Mouse (Mus musculus) heart, embryonic 12.5 days (tissue): ENCODE data around the gene Btc. TPM values are rescaled to one million over a fixed set of nuclear protein-coding genes. Genes with fewer than 3 reads are reported as not detected.

Experiments used
- ATAC-seq: fragments of 200-750 bp; cut with Nextera tagmentation; 2 replicates; pipeline ENCODE4 v1.8.0; 2017; ENCODE audit warnings: moderate TSS enrichment, moderate library complexity; ENCODE audit not compliant: insufficient number of reproducible peaks, low FRiP score
- H3K27ac ChIP-seq: fragments of 300-500 bp; sonication (generic); 2 replicates; pipeline ENCODE4 v1.5.1; 2016; ENCODE audit warnings: mild to moderate bottlenecking, moderate library complexity; ENCODE audit not compliant: poor library complexity, severe bottlenecking
- H3K27me3 ChIP-seq: fragments of 300-500 bp; sonication (generic); replicated peaks from 2 replicates; pipeline ENCODE4 v1.6.1; 2016; ENCODE audit warnings: mild to moderate bottlenecking, moderate library complexity
- H3K36me3 ChIP-seq: fragments of 300-500 bp; sonication (generic); 2 replicates; pipeline ENCODE4 v1.6.1; 2016; ENCODE audit warnings: mild to moderate bottlenecking, moderate library complexity
- H3K4me1 ChIP-seq: fragments of 300-500 bp; sonication (generic); replicated peaks from 2 replicates; pipeline ENCODE4 v1.6.1; 2016; ENCODE audit warnings: mild to moderate bottlenecking
- H3K4me2 ChIP-seq: fragments of 300-500 bp; sonication (generic); 2 replicates; pipeline ENCODE4 v1.6.1; 2016; ENCODE audit warnings: mild to moderate bottlenecking, moderate library complexity
- H3K4me3 ChIP-seq: fragments of 300-500 bp; sonication (generic); 2 replicates; pipeline ENCODE4 v1.5.1; 2016; ENCODE audit warnings: mild to moderate bottlenecking
- H3K9ac ChIP-seq: fragments of 300-500 bp; sonication (generic); 2 replicates; pipeline ENCODE4 v1.6.1; 2016; ENCODE audit warnings: mild to moderate bottlenecking, moderate library complexity
- H3K9me3 ChIP-seq: fragments of 300-500 bp; sonication (generic); replicated peaks from 2 replicates; pipeline ENCODE4 v1.6.1; 2016; ENCODE audit warnings: mild to moderate bottlenecking, moderate library complexity
- WGBS: fragments of 180-500 bp; shearing (Covaris S2); methylation state at CpG from one replicate; pipeline ENCODE4 v1.1.7; 2016; 5-methylcytosine and 5-hydroxymethylcytosine counted together
- polyA plus RNA-seq: library from polyadenylated mRNA; unstranded; fragments of >200 nt; fragmentation: Nextera tagmentation; extraction: Ambion mirVana; gene quantifications from 2 replicates; pipeline ENCODE4 v1.2.1, GENCODE M21; 2016

The Btc gene
- polyA plus RNA-seq = 0.78 and 1.3 TPM in 2 replicates

GRCm38 (mm10) chr5:91402339-91403211 is at the start of gene Btc:
TSS of gene Btc (minus strand) at chr5:91402994.
- WGBS = 9% methylated on average over 19 of the region's 19 CpGs
- Histone ChIP-seq H3K4me3 (peak within 1 kb of the TSS; percentile 51), H3K27me3 (no peaks in the 10 kb centered on the region), H3K9me3 (no peaks in the 10 kb centered on the region), H3K9ac (peak within 1 kb of the TSS; percentile 81), H3K36me3 (no peaks in the 10 kb centered on the region), H3K27ac (no peak within 1 kb of the TSS), H3K4me2 (peak within 1 kb of the TSS; percentile 87), H3K4me1 (peaks cover 3% of the 10 kb centered on the region; the same call in 1 of the 2 replicates)
- ATAC-seq = peak; percentile 67

DNA sequence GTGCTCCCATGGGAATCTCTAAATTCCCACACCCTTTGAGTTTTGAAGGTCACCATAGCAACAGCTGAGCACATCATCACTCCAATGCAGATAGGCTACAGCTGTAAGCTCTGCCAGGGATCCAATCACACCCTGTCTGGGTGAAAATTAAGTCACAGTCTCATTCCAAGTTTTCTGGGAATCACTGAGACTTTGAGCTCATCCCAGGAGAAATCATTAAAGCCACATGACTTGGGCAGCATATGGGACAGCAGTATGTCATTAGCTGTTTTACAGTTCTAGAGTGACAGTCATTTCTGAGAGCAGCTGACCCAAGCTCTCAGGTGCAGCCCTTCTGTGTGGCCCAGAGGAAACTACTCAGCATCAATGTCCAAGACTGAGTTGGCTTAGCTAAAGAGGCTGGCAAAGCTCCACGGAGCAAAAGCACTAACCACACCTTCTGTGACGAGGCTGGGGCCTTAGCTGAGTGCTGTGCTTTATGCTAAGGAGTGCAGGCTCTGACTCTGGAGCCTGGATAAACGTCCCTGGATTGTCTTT is 42.3 kb upstream of the Btc start:
- Histone ChIP-seq H3K9me3 (no peaks in the 10 kb centered on the region), H3K9ac (no peak overlapping the region), H3K4me2 (no peak overlapping the region), H3K27me3 (no peaks in the 10 kb centered on the region), H3K4me1 (0 out of 2 replicates have a peak, but pooled peaks cover 3% of the 10 kb centered on the region), H3K27ac (no peak overlapping the region), H3K36me3 (no peaks in the 10 kb centered on the region), H3K4me3 (no peak overlapping the region)
- WGBS = 27% methylated on average over 3 of the region's 3 CpGs
- no peak for ATAC-seq

GRCm38 (mm10) chr5:91436563-91436962 is 33.8 kb upstream of the Btc start:
- Histone ChIP-seq H3K9ac (no peak overlapping the region), H3K4me1 (peaks cover 10% of the 10 kb centered on the region; the same call in 1 of the 2 replicates), H3K27ac (no peak overlapping the region), H3K36me3 (no peaks in the 10 kb centered on the region), H3K4me3 (no peak overlapping the region), H3K4me2 (no peak overlapping the region), H3K27me3 (no peaks in the 10 kb centered on the region), H3K9me3 (no peaks in the 10 kb centered on the region)
- WGBS = 48% methylated on average over 6 of the region's 6 CpGs
- ATAC-seq = no peak

DNA sequence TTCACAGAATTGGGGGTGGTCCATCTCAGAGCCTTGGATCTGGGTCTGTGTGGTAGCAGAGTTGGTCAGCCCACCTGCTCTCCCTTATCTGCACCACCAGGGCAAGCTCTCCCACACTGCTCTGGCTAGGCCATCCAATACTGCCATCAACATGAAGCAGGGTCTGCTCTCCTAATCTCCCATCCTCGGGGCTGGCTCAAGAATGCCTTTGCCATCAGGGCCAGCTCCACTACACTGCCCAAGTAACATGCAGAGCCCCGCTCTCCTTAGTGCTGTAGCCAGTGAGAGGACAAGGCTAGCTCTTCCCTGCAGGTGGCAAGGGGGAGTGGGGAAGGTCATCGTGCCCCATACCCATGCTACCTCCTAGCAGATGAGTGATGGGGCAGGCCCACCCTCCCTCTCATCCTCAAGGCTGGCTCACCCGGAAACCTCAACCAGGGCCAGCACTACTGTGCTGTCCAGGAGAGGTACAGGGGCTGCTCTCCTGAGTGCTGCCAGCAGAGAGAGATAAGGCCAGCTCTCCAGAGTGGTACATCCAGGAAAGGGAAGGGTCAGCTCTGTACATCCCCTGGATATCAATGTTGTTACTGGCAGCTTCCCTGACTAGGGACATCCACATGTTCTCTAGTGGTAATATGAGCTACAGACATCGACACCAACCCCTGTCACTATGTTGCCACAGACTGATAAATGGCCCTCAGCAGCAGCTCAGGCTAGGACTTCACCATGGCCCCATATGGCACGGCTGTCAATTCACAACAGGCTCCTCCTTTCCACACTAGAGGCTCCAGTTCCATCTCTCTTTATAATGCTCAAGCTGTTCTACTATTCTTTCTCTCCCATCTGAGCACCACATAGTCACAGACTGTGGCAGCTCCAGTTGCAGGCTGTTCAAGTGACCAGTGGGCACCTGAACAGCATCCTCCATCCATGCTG is 32.2 kb upstream of the Btc start:
- ATAC-seq = no peak
- no peak overlapping the region for H3K9ac ChIP-seq
- no peaks in the 10 kb centered on the region for H3K36me3 ChIP-seq
- H3K27ac ChIP-seq = no peak overlapping the region
- H3K4me1 ChIP-seq = peaks cover 10% of the 10 kb centered on the region; the same call in 1 of the 2 replicates
- no peak overlapping the region for H3K4me3 ChIP-seq
- 53% methylated on average over 6 of the region's 6 CpGs for WGBS
- no peaks in the 10 kb centered on the region for H3K9me3 ChIP-seq
- H3K27me3 ChIP-seq = no peaks in the 10 kb centered on the region
- H3K4me2 ChIP-seq = no peak overlapping the region

DNA sequence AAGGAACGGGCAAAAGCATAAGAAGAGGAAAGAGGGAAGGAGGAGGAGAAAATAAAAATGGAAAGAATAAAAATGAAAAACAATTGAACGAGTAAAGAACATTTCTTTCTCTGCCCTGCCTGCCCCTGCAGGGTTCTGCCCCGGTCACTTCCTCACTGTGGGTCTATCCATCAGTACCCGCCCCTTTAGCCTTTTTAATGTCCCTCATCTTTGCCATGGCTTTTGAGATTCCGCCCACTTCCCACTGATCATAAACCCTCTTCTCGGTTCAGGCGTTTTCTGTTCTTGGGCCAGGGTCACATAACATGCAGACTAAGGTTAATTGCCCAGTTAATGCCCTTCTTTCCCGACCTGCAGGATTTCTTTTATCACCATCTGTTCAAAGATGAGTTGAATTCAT is 25.8 kb upstream of the Btc start:
- Histone ChIP-seq H3K27ac (no peak overlapping the region), H3K9me3 (no peaks in the 10 kb centered on the region)
- no peak for ATAC-seq

DNA sequence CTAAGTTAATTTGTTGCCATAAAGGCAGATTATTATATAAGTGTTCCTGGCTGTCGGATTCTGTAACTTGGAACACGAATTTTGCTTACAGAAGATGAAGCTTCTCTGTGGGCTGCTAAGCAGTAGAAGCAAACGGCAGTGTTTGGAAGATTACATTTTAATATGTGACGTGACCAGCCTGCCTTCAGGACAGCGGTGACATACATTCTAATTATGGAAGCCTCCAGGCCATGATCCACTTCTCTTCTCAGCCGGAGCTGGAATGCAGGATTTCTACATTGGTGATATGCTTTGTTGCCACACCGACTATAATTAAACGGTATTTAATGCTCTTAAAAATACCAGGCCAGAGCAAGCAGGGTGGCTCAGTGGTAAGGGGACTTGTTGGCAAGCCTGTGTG is 11.0 kb upstream of the Btc start:
- no peaks in the 10 kb centered on the region for H3K27me3 ChIP-seq
- no peak for ATAC-seq
- H3K9ac ChIP-seq = no peak overlapping the region
- no peaks in the 10 kb centered on the region for H3K36me3 ChIP-seq
- no peak overlapping the region for H3K27ac ChIP-seq
- H3K4me2 ChIP-seq = no peak overlapping the region
- H3K9me3 ChIP-seq = no peaks in the 10 kb centered on the region
- 64% methylated on average over 8 of the region's 8 CpGs for WGBS
- H3K4me1 ChIP-seq = no peaks in the 10 kb centered on the region
- H3K4me3 ChIP-seq = no peak overlapping the region

More for the DNA sequence above, 25.8 kb upstream of the Btc start:
- Histone ChIP-seq H3K27me3 (no peaks in the 10 kb centered on the region), H3K4me1 (no peaks in the 10 kb centered on the region), H3K36me3 (no peaks in the 10 kb centered on the region), H3K4me3 (no peak overlapping the region), H3K4me2 (no peak overlapping the region), H3K9ac (no peak overlapping the region)
- 71% methylated on average over 8 of the region's 8 CpGs for WGBS

DNA sequence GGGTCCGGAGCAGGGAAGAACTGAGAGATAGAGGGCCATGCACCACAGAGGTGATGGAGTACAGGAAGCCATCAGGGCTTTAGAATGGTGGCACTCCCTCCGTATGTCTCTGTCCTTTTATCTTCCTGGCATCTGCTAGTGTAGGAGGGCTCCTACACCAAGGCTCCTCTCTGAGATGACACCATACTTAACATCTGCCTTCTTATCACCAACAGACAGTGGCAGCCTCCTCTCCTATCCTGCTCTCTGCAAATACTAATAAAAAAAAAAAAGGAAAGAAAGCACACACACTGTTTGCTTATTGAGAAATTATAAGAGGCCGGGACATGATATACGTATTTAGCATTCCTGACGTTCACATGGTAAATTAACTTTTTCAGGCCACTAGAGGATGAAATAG is 1.5 kb upstream of the Btc start:
- Histone ChIP-seq H3K4me2 (no peak overlapping the region), H3K36me3 (no peaks in the 10 kb centered on the region), H3K27me3 (no peaks in the 10 kb centered on the region), H3K4me3 (no peak overlapping the region), H3K9ac (no peak overlapping the region), H3K27ac (no peak overlapping the region), H3K9me3 (no peaks in the 10 kb centered on the region), H3K4me1 (peaks cover 3% of the 10 kb centered on the region; the same call in 1 of the 2 replicates)
- WGBS = 81% methylated on average over 5 of the region's 5 CpGs
- ATAC-seq = no peak

DNA sequence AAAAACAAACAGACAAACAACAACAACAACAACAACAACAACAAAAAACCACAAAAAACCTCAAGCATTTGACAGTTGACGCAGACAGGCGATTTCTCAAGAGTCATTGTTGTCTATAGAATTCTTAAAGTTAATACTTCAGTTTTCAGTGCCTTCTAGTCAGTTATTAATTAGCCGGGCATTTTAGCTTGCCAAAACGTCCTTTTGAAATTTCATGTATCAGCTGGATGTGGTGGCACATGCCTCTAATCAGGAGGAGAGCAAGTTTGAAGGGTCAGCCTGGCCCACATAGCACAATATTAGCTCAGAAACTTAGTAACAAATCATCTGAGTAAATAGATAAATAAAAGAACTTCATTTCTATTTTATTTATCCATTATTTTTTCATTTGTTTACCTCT is 487 bp upstream of the Btc start:
- Histone ChIP-seq H3K4me2 (peak overlapping the region; percentile 87; the same call in 1 of the 2 replicates), H3K27me3 (no peaks in the 10 kb centered on the region), H3K4me1 (peaks cover 3% of the 10 kb centered on the region; the same call in 1 of the 2 replicates), H3K9ac (no peak overlapping the region), H3K27ac (no peak overlapping the region), H3K9me3 (no peaks in the 10 kb centered on the region), H3K4me3 (peak overlapping the region; percentile 51), H3K36me3 (no peaks in the 10 kb centered on the region)
- WGBS = 83% methylated on average over 4 of the region's 4 CpGs
- ATAC-seq = no peak

GRCm38 (mm10) chr5:91400493-91401096 is 2.2 kb downstream of the Btc start:
- Histone ChIP-seq H3K27me3 (no peaks in the 10 kb centered on the region), H3K36me3 (no peaks in the 10 kb centered on the region), H3K4me1 (peaks cover 3% of the 10 kb centered on the region; the same call in 1 of the 2 replicates), H3K9me3 (no peaks in the 10 kb centered on the region), H3K4me2 (no peak overlapping the region), H3K4me3 (no peak overlapping the region), H3K9ac (no peak overlapping the region), H3K27ac (no peak overlapping the region)
- WGBS = 48% methylated on average over 2 of the region's 2 CpGs
- ATAC-seq = no peak

DNA sequence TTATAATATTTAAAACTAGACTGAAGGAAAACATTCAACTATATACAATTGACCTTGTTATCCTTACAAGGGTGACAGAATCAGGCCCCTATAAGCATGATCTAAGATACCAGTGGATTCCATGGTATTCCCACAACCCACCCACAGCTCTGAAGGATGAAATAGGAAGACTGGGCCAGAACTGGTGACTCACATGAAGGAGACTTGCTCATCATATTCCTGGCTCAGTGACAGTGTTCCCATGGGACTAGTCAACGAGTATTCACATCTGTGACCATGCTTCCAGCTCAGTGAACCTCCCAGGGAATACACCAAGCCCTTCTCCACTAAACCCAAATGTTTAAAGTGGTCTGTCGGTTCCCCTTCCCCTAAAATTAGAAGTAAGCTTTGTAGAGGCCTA is 27.3 kb downstream of the Btc start:
- no peaks in the 10 kb centered on the region for H3K27me3 ChIP-seq
- no peaks in the 10 kb centered on the region for H3K9me3 ChIP-seq
- no peak overlapping the region for H3K9ac ChIP-seq
- no peak for ATAC-seq
- no peaks in the 10 kb centered on the region for H3K4me1 ChIP-seq
- no peak overlapping the region for H3K4me2 ChIP-seq
- H3K4me3 ChIP-seq = no peak overlapping the region
- no peak overlapping the region for H3K27ac ChIP-seq
- no peaks in the 10 kb centered on the region for H3K36me3 ChIP-seq
- WGBS = 72% methylated on average over 2 of the region's 2 CpGs
